Mouse (Mus musculus) ES-E14 (cell line): ENCODE measurements around the gene Arf4.

Experiments
- CHD2 ChIP-seq: IDR thresholded peaks from 2 replicates; pipeline ENCODE4 v1.6.1; 2014; ENCODE audit warnings: mild to moderate bottlenecking, low read depth, low read length, inconsistent platforms
- ZC3H11A ChIP-seq: IDR thresholded peaks from 2 replicates; pipeline ENCODE4 v1.6.1; 2012; ENCODE audit warnings: low read depth, mild to moderate bottlenecking, inconsistent platforms, low read length, borderline replicate concordance

DNA sequence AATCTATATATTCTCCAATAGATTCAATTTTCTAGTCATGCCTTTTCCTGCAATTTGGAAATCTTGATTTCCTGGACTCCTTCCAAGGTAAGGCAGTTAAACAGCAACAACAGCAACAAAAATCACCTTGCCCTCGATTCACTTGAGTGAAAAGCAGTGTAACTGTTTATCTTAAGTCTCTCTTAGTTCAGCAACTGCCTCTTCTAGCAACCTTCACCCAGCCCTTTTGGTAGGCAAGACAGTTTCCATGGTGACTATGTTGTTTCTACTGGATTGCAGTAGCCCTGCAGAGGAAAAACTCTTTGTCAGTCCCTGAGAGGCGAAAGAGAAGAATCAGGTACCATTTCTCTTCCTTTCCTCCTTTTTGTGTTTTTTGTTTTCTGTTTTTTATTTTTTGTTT is 53.5 kb downstream of the Arf4 start:
- TF ChIP-seq CHD2 = no peak
- TF ChIP-seq ZC3H11A = no peak
